In genomic region chr1:157449981-157450636, GRCm38 (mm10) we compare ENCODE assay signal across 8 mouse cellular contexts. TPM values are rescaled to one million over a fixed set of nuclear protein-coding genes. Genes with fewer than 3 reads are reported as not detected.
DNase-seq lines count a peak whose midpoint lies in the region; ATAC-seq and TF ChIP-seq lines count a peak whose summit lies in the region.

No protein-coding gene starts in this region.

- intact Hi-C loops in heart, postnatal 14 days (cut with DNase I) = loop anchor here (2.0 to 10.0 kb wide), 3 partner anchors 33 to 535 kb away; no protein-coding TSS in a partner anchor

- 0 out of 2 replicates have a peak overlapping the region, but pooled peaks have one; percentile 30 for H3K27ac ChIP-seq in embryonic facial prominence, embryonic 12.5 days

- H3K9me3 ChIP-seq in E14TG2a.4 (ENCODE audit: low read length) = no peaks in the 10 kb centered on the region; the same call in 1 of the 2 replicates
- H3K9me3 ChIP-seq in embryonic facial prominence, embryonic 12.5 days = no peaks in the 10 kb centered on the region

- no peaks in the 10 kb centered on the region for H3K36me3 ChIP-seq in E14TG2a.4 (ENCODE audit: insufficient read depth, low read length)
- no peaks in the 10 kb centered on the region for H3K36me3 ChIP-seq in embryonic facial prominence, embryonic 12.5 days

- TF ChIP-seq CTCF in E14TG2a.4 (conservative IDR thresholded peaks at IDR 0.05; ENCODE audit: low read length) = no peak

- no peak; the same call in 1 of the 2 replicates for ATAC-seq in embryonic facial prominence, embryonic 12.5 days (ENCODE audit: insufficient number of reproducible peaks, insufficient read depth, low FRiP score, low TSS enrichment)
- peak; percentile 60 for ATAC-seq in megakaryocyte-erythroid progenitor cell, adult 5-6 weeks (replicated peaks; ENCODE audit: low FRiP score, low TSS enrichment, poor library complexity, severe bottlenecking)

- H3K4me2 ChIP-seq in embryonic facial prominence, embryonic 12.5 days (replicated peaks) = peak overlapping the region; percentile 45

- H3K27me3 ChIP-seq in E14TG2a.4 (ENCODE audit: insufficient read depth, low read length) = peaks cover 20% of the 10 kb centered on the region; the same call in 1 of the 2 replicates
- H3K27me3 ChIP-seq in embryonic facial prominence, embryonic 12.5 days = 0 out of 2 replicates have a peak, but pooled peaks cover 7% of the 10 kb centered on the region

- DNase-seq in heart, postnatal 14 days = peak; percentile 65
- peak; percentile 70 to 85 for DNase-seq in kidney, postnatal 36 days
- DNase-seq in urinary bladder, adult 18-20 months (ENCODE audit: low spot score in 2 of 2) = no peak
- DNase-seq in left cerebral cortex, adult 8-10 months (ENCODE audit: low spot score in 2 of 2) = no peak
- DNase-seq in urinary bladder, postnatal 4 days (ENCODE audit: low spot score in 2 of 2) = no peak

- H3K9ac ChIP-seq in embryonic facial prominence, embryonic 12.5 days = no peak overlapping the region; the same call in 1 of the 2 replicates

- H3K4me1 ChIP-seq in E14TG2a.4 (replicated peaks; ENCODE audit: low read depth, low read length) = peaks cover 29% of the 10 kb centered on the region
- H3K4me1 ChIP-seq in embryonic facial prominence, embryonic 12.5 days = peaks cover 19% of the 10 kb centered on the region

- WGBS in embryonic facial prominence, embryonic 12.5 days = 4% methylated on average over 21 of the region's 21 CpGs

- peak overlapping the region; percentile 20 for H3K4me3 ChIP-seq in E14TG2a.4 (replicated peaks; ENCODE audit: low read length)
- H3K4me3 ChIP-seq in embryonic facial prominence, embryonic 12.5 days = peak overlapping the region; percentile 12; the same call in 1 of the 2 replicates

RNA-seq across cellular contexts. Expression of gene Cryzl2, which starts 8.3 kb away (rescaled TPM):
- polyA plus RNA-seq in embryonic facial prominence, embryonic 12.5 days (2016; fragmentation: Nextera tagmentation; extraction: Ambion mirVana) = 8.5 and 11.0 TPM in 2 replicates
- total RNA-seq in heart, postnatal 14 days (2021) = 10 to 100 TPM; 11.8 to 14.3 TPM
- total RNA-seq in megakaryocyte-erythroid progenitor cell, adult 5-6 weeks (2014; fragmentation: Nextera tagmentation) = 13.6 and 24.1 TPM in 2 replicates
- 23.6 and 31.5 TPM in 2 replicates for total RNA-seq in megakaryocyte-erythroid progenitor cell, adult 5-6 weeks (2017)
- 1 to 10 TPM; 5.4 to 8.3 (median 7.5) TPM for total RNA-seq in left cerebral cortex, adult 8-10 months (2022)

RNA-seq across cellular contexts. Expression of gene Rasal2, which starts 37.7 kb away (rescaled TPM):
- polyA plus RNA-seq in embryonic facial prominence, embryonic 12.5 days (2016; fragmentation: Nextera tagmentation; extraction: Ambion mirVana) = 15.8 and 16.2 TPM in 2 replicates
- total RNA-seq in heart, postnatal 14 days (2021) = 10 to 100 TPM; 33.0 to 36.5 TPM
- 3.2 and 6.6 TPM in 2 replicates for total RNA-seq in megakaryocyte-erythroid progenitor cell, adult 5-6 weeks (2014; fragmentation: Nextera tagmentation)
- 1.9 and 4.6 TPM in 2 replicates for total RNA-seq in megakaryocyte-erythroid progenitor cell, adult 5-6 weeks (2017)
- total RNA-seq in left cerebral cortex, adult 8-10 months (2022) = 10 to 100 TPM; 72.5 to 78.8 (median 74.9) TPM

RNA-seq across cellular contexts. Expression of gene Sec16b, which starts 56.4 kb away (rescaled TPM):
- polyA plus RNA-seq in embryonic facial prominence, embryonic 12.5 days (2016; fragmentation: Nextera tagmentation; extraction: Ambion mirVana) = 1.7 and 2.1 TPM in 2 replicates
- 1 to 10 TPM; 1.1 to 1.5 TPM for total RNA-seq in heart, postnatal 14 days (2021)
- total RNA-seq in megakaryocyte-erythroid progenitor cell, adult 5-6 weeks (2014; fragmentation: Nextera tagmentation) = 0.45 TPM in 1 of 2 replicates, not detected in the other
- not detected in 2 replicates for total RNA-seq in megakaryocyte-erythroid progenitor cell, adult 5-6 weeks (2017)
- total RNA-seq in left cerebral cortex, adult 8-10 months (2022) = 1 to 10 TPM in 2 of 4 experiments, under 1 TPM in 2; 0.89 to 1.1 (median 1.0) TPM

Comparison
In these comparisons a context has a peak if more than half of its experiments do, and no peak if none do; other contexts are left out.
1. DNase-seq: peak in heart, postnatal 14 days (2 of 2) and kidney, postnatal 36 days (2 of 2); none in urinary bladder, adult 18-20 months (0 of 2), left cerebral cortex, adult 8-10 months (0 of 2) and urinary bladder, postnatal 4 days (0 of 2).
2. RNA of gene Rasal2, which starts 37.7 kb away (total RNA-seq): 72.5 to 78.8 TPM in left cerebral cortex, adult 8-10 months and 33.0 to 36.5 TPM in heart, postnatal 14 days; 1.9 to 6.6 TPM in megakaryocyte-erythroid progenitor cell, adult 5-6 weeks; every median in the first group is over 4 times any median in the second.